Mouse (Mus musculus) heart, embryonic 11.5 days (tissue): ENCODE results near the gene Gm3194. TPM values are rescaled to one million over a fixed set of nuclear protein-coding genes. Genes with fewer than 3 reads are reported as not detected.
"Not testable (repeated sequence)": the region's sequence is repeated elsewhere in the genome, so short reads cannot be mapped to it uniquely, and the experiment has no call there.

Source experiments
- ATAC-seq: fragments of 200-750 bp; cut with Nextera tagmentation; replicated peaks from 2 replicates; pipeline ENCODE4 v1.8.0; 2017; ENCODE audit warnings: moderate library complexity; ENCODE audit not compliant: insufficient number of reproducible peaks, low FRiP score, low TSS enrichment
- H3K27ac ChIP-seq: fragments of 300-500 bp; sonication (generic); 2 replicates; pipeline ENCODE4 v1.5.1; 2014; ENCODE audit warnings: mild to moderate bottlenecking, low read depth, low read length
- H3K27me3 ChIP-seq: fragments of 300-500 bp; sonication (generic); 2 replicates; pipeline ENCODE4 v1.6.1; 2014; ENCODE audit warnings: mild to moderate bottlenecking, low read length, mixed read lengths; ENCODE audit not compliant: control insufficient read depth, insufficient read depth
- H3K36me3 ChIP-seq: fragments of 300-500 bp; sonication (generic); 2 replicates; pipeline ENCODE4 v1.6.1; 2014; ENCODE audit warnings: mild to moderate bottlenecking, low read length, moderate library complexity, mixed read lengths; ENCODE audit not compliant: control insufficient read depth, insufficient read depth
- H3K4me1 ChIP-seq: fragments of 300-500 bp; sonication (generic); 2 replicates; pipeline ENCODE4 v1.6.1; 2014; ENCODE audit warnings: low read length; ENCODE audit not compliant: control insufficient read depth, insufficient read depth
- H3K4me2 ChIP-seq: fragments of 300-500 bp; sonication (generic); 2 replicates; pipeline ENCODE4 v1.6.1; 2014; ENCODE audit warnings: mild to moderate bottlenecking, moderate library complexity
- H3K4me3 ChIP-seq: fragments of 300-500 bp; sonication (generic); 2 replicates; pipeline ENCODE4 v1.5.1; 2014; ENCODE audit warnings: low read depth, low read length
- H3K9ac ChIP-seq: fragments of 300-500 bp; sonication (generic); 2 replicates; pipeline ENCODE4 v1.6.1; 2014; ENCODE audit warnings: mild to moderate bottlenecking, low read depth, low read length, moderate library complexity
- H3K9me3 ChIP-seq: fragments of 300-500 bp; sonication (generic); replicated peaks from 2 replicates; pipeline ENCODE4 v1.6.1; 2016; ENCODE audit warnings: low read length; ENCODE audit not compliant: control insufficient read depth
- WGBS: fragments of 180-500 bp; shearing (Covaris S2); extraction: QIAGEN DNeasy Blood & Tissue Kit; methylation state at CpG from one replicate; pipeline ENCODE4 v1.1.7; 2014; ENCODE audit not compliant: insufficient replicate concordance; 5-methylcytosine and 5-hydroxymethylcytosine counted together
- polyA plus RNA-seq: library from polyadenylated mRNA; unstranded; fragments of >200 nt; fragmentation: Nextera tagmentation; extraction: Ambion mirVana; gene quantifications from 2 replicates; pipeline ENCODE4 v1.2.1, GENCODE M21; 2014

Gm3194 gene
- polyA plus RNA-seq, result 0.44 and 0.66 TPM in 2 replicates

GRCm38 (mm10) chr14:5455367-5455766 is at the start of gene Gm3194:
Gm3194 (minus strand) TSS chr14:5455467.
- not testable (repeated sequence) for H3K27ac ChIP-seq, ATAC-seq, H3K36me3 ChIP-seq, H3K9me3 ChIP-seq, H3K4me3 ChIP-seq, H3K4me1 ChIP-seq, H3K9ac ChIP-seq, H3K27me3 ChIP-seq, H3K4me2 ChIP-seq
- no CpG with 5 or more reads among the region's 3 CpGs for WGBS

- not testable (repeated sequence) for ATAC-seq, H3K4me3 ChIP-seq, H3K36me3 ChIP-seq, H3K9ac ChIP-seq, H3K4me1 ChIP-seq, H3K9me3 ChIP-seq, H3K27me3 ChIP-seq, H3K4me2 ChIP-seq, H3K27ac ChIP-seq
- no CpG with 5 or more reads among the region's 35 CpGs for WGBS
These were observed 46.1 kb upstream of the Gm3194 start, which contains the start of gene Gm3488 for GRCm38 (mm10) chr14:5501374-5501773. Gm3488 (plus strand) TSS chr14:5501674.

GRCm38 (mm10) chr14:5483907-5484306 is 28.6 kb upstream of the Gm3194 start, which contains the start of gene Gm3187:
Gm3187 (plus strand) TSS chr14:5484207.
- not testable (repeated sequence) for H3K27me3 ChIP-seq, H3K4me3 ChIP-seq, H3K36me3 ChIP-seq, H3K27ac ChIP-seq, H3K9ac ChIP-seq, H3K9me3 ChIP-seq, ATAC-seq, H3K4me2 ChIP-seq, H3K4me1 ChIP-seq
- 81% methylated on average over 4 of the region's 5 CpGs for WGBS

DNA sequence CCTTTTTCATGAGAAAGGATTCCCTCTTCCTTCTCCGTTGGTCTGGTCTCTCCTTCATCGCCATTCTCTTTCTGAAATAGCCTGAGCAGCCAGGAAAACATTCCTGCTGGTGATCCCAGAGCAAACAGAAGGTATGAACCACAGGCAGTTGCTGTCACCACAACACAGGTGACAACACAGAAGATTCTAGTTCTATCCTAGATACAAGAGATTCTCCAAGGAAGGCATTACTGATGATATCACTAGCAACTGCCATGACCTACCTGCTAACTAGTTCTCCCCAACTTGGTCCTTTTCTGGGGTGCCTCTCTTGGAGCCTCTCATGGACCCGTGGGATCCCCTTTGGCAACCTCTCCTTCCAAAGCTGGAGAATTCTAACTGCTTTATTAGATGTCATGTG is 22.5 kb upstream of the Gm3194 start, which contains the start of gene Gm8246:
Gene Gm8246 (minus strand): TSS at position 101 of the 400 bp plus-strand sequence.
- H3K9me3 ChIP-seq, H3K4me3 ChIP-seq, H3K27ac ChIP-seq, H3K36me3 ChIP-seq, ATAC-seq, H3K4me1 ChIP-seq, H3K9ac ChIP-seq, H3K4me2 ChIP-seq, H3K27me3 ChIP-seq: not testable (repeated sequence)
- WGBS, result no CpG with 5 or more reads among the region's 3 CpGs

DNA sequence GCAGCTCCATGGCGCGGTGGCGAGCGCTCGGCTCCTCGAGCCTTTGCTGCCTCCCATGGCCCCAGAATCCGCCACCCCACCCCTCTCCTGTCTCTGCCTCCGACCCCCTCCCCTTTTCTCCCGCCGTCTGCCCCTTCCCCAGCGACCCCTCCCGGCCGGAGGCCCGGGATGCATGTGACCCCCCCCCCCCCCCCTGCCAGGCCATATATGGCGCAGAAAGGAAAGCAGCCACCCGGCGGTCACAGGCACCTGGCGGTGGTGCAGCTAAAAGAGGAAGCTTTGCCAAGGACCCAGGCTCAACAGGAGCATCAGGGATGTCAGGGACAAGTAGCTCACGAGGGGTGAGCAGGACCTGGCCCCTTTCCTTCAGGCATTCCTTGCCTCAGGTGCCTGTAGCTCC is 5.2 kb upstream of the Gm3194 start:
- H3K27ac ChIP-seq, H3K4me2 ChIP-seq, H3K27me3 ChIP-seq, H3K36me3 ChIP-seq, H3K9me3 ChIP-seq, H3K4me3 ChIP-seq, H3K4me1 ChIP-seq, ATAC-seq, H3K9ac ChIP-seq: not testable (repeated sequence)
- WGBS, result no CpG with 5 or more reads among the region's 19 CpGs

- H3K9ac ChIP-seq, H3K9me3 ChIP-seq, H3K4me2 ChIP-seq, H3K27me3 ChIP-seq, H3K36me3 ChIP-seq, ATAC-seq, H3K4me3 ChIP-seq, H3K4me1 ChIP-seq, H3K27ac ChIP-seq: not testable (repeated sequence)
- WGBS, result no CpG with 5 or more reads among the region's 37 CpGs
These were observed 66.3 kb downstream of the Gm3194 start, which contains the start of gene Gm3500 for GRCm38 (mm10) chr14:5388949-5389348. Gm3500 (minus strand) TSS chr14:5389049.

Other genes with a start within 250 kb of the Gm3194 start
- 0.13 TPM in 1 of 2 replicates, not detected in the other for gene Gm3526, start 194.9 kb downstream of the Gm3194 start, polyA plus RNA-seq
- gene Gm3542, start 120.5 kb downstream of the Gm3194 start, polyA plus RNA-seq, result not detected in 2 replicates
- not detected in 2 replicates for gene Gm3500, start 66.4 kb downstream of the Gm3194 start, polyA plus RNA-seq
- gene Gm8246, start 22.4 kb upstream of the Gm3194 start, polyA plus RNA-seq, result not detected in 2 replicates
- not detected in 2 replicates for gene Gm3187, start 28.7 kb upstream of the Gm3194 start, polyA plus RNA-seq
- 1.9 and 2.2 TPM in 2 replicates for gene Gm3488, start 46.2 kb upstream of the Gm3194 start, polyA plus RNA-seq
- gene Gm3532, start 83.0 kb upstream of the Gm3194 start, polyA plus RNA-seq, result not detected in 2 replicates
- not detected in 2 replicates for gene Gm8265, start 177.6 kb upstream of the Gm3194 start, polyA plus RNA-seq
- not detected in 2 replicates for gene Gm9603, start 232.0 kb upstream of the Gm3194 start, polyA plus RNA-seq